Mouse (Mus musculus): ENCODE data around the gene Pcyt2.
A peak's percentile ranks its signal among the peaks of the same experiment; 100 is the strongest.
"Not testable (repeated sequence)": the region's sequence is repeated elsewhere in the genome, so short reads cannot be mapped to it uniquely, and the experiment has no call there.

Gene Pcyt2

DNA sequence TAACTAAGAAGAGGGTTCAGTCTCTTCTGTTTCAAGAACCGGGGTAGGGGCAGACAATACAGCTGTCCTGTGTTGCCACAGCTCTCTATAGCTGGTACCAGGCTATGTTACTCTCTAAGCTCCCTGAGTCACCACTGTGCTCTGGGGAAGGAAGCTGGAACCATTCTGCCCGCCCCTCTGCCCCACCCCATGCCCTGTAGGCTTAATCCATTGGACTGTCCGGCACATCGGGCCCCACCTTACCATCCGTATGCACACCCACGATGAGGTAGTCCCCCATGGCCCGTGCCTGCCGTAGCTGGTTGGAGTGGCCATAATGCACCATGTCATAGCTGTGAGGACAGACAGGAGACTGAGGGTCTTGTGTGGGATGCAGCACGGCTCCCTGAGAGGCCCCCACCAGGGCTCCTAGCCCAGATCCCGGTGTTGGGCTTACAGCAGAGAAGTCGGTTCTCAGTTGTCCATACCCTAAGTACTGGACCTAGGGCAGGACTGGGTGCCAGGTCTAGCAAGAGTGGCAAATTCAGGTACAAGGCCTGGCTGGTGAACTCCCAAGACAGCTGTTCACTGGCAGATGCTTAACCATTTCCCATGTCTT lies 2.0 kb downstream of the Pcyt2 start:
- DNase-seq (ENCODE audit: low read depth, low spot score): no peak

DNA sequence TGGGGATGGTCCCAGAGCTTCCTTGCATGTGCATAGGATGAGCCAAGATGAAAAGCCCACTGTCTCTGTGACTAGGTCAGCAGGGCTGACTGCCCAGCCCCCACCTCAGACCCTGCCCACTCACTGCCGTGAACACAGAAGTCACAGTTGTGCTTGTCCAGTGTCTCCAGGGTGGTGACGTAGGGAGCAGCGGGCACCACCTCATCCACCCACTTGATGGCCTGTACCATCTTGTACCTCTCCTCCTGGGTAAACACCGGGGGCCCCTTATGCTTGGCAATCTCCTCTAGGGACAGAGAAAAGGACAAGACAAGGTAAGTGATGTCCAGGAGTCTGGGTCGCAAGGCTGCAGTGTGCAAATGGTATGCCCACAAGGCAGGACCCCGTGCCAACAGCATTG lies 2.6 kb downstream of the Pcyt2 start:
- DNase-seq (ENCODE audit: low read depth, low spot score): no peak

- DNase-seq (ENCODE audit: low read depth, low spot score): no peak
Observed at GRCm38 (mm10) chr11:120613976-120614375, 3.8 kb downstream of the Pcyt2 start.

- no peak for DNase-seq (ENCODE audit: low read depth, low spot score)
Observed at GRCm38 (mm10) chr11:120613481-120613972, 4.2 kb downstream of the Pcyt2 start.

GRCm38 (mm10) chr11:120612763-120613162 lies 5.0 kb downstream of the Pcyt2 start:
- DNase-seq (ENCODE audit: low read depth, low spot score): no peak

DNA sequence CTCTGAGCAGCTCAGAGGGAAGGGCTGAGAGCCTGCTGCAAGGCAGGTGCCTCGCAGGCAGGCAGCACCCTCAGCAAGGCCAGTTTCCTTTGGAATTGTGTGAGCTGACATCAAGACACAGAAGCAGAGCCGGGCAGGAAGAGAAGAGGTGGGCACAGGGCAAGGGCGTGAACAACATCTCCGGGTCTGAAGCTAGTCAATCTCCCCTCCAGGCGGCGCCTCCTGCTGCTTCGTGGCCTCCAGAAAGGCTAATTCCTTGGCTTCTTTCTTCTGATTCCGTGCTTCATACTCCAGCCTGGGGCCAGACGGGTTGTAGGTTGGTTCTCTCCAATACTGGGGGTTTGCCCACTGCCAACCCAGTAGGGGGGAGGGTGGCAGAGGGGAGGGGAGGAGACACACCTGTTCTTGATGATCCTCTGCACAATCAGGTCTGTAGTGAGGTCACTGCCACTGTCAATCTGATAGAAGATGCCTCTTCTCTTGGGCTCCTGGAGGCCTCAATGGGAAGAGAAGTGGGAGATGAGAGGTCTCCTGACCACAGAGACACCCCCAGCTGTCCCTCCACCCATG lies 7.2 kb downstream of the Pcyt2 start:
- no peak for DNase-seq (ENCODE audit: low read depth, low spot score)

DNA sequence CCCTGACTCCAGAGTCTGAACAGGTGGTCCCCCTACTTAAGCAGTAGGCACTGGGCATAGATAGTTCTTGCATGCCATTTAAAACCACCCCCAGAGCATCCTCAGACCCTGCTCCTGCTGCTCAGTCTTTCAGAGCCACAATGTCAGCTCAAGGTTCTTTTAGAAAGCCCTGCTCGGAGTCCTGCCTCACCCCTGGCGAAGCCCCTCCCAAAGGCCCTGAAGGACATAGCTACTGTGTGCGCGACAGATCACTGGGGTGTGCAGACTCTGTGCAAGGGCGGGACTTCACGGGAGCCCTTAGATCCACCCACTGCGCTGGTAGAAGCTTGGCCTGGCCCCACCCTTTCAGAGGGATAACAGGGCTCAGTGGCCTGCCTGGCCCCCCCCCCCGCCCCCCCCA lies 8.5 kb downstream of the Pcyt2 start:
- DNase-seq (ENCODE audit: low read depth, low spot score): no peak

DNA sequence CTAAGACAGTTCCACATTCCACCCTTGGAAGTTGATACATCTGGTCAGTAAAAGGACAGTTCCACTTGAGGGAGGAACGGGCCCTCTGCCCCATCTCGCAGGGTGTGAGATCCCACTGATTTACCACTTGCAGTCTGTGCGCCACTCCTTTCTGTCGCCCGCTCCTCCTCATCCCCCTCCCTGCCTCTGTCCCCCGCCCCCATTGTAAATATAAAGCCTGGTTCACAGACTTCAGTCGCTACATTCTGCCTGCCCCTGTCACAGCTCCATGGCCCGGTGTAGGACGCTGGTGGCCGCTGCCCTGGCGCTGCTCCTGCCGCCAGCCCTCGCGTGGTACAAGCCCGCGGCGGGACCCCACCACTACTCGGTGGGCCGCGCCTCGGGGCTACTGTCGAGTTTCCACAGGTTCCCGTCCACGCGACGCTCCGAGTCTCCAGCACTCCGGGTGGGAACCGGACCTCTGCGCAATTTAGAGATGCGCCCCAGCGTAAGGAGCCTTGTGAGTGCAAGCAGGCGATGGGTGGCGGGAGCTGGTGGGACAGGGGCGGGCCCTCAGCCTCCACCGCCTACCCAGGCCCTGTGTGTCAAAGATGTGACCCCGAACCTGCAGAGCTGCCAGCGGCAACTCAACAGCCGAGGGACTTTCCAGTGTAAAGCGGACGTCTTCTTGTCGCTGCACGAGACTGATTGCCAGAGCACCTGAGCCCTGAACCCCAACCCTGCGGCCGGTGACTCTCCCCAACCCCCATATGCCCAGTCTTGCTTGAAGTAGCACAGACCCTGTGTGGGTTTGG lies 9.3 kb downstream of the Pcyt2 start, which contains the start of gene Npb:
Gene Npb (plus strand): TSS at position 237 of the 794 bp plus-strand sequence.
- no peak for DNase-seq (ENCODE audit: low read depth, low spot score)

DNA sequence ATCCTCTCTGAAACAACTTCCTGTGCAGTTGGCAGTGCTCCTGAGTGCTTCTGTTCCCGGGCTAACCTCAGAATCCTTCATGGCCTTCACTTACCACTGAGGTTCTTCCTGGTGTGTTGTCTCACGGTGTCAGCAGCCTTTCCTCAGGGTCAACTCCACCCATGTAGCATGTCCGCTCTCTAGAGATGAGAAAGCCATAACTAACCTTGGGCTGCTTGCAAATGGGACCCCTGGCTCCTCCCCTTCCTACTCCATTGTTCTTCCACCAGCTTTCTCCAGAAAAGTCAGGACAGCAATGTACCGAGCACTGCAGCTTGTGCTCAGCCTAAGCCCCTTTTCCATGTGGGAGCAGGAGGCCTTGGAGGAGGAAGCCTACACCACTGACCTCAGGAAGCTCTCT lies 11.0 kb downstream of the Pcyt2 start:
- no peak for DNase-seq (ENCODE audit: low read depth, low spot score)

DNA sequence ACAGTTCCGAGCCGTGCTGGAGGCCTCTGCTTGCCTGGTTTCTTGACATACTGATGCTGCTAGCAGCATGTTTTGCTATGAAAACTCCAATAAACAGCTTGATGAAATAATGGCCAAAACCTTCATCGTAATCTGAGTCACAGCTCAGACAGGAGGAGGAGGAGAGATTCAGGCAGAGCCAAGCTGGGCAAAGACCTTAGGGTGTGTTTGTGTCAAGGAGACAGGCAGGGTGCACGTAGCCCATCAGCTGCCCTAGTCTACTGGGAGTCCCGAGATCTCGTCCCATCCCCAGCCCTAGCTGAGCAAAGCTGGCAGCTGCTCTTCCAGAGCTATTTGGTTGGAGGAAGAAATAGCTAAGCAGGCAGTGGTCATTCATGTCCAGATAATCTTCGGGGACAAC lies 12.1 kb downstream of the Pcyt2 start:
- DNase-seq (ENCODE audit: low read depth, low spot score): no peak

DNA sequence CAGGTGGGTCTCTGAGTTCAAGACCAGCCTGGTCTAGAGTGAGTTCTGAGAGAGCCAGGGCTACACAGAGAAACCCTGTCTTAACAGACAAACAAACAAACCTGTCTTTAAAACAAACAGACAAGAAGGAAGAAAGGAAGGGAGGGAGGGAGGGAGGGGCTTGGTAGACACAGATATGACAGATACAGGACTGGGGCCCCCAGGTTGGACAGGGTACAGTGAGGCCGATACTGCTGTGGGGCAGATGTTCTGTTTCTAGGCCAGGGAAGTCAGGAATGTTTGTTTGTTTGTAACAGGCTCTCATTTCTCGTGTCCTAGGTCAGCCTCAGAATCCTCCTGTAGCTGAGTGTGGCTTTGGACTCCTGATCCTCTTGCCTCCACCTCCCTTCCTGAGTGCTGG lies 14.2 kb downstream of the Pcyt2 start:
- no peak for DNase-seq (ENCODE audit: low read depth, low spot score)

- no peak for DNase-seq (ENCODE audit: low read depth, low spot score)
Observed at GRCm38 (mm10) chr11:120600716-120601115, 17.0 kb downstream of the Pcyt2 start.

DNA sequence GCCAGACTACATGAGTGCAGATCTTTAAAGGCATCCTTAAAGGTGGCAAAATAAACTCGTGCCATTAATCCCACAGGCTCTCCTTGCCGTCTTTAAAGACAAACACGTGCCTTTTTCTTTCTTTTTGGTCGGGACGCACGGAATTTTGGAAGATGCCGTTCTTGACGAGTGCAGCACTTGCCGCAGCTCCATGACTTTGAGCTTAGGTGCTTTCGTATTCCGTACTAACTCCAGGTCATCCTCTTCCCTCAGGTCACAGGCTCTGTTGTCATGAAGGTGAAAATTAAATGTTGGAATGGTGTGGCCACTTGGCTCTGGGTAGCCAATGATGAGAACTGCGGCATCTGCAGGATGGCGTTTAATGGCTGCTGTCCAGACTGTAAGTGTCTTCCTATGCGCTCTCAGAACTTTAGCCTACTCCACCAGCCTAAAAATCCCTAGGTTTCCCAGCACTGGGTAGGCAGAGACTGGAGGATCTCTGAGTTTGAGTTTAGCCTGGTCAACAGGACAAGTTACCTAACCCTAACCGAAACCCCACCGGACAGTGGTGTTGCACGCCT lies 18.7 kb downstream of the Pcyt2 start:
- DNase-seq (ENCODE audit: low read depth, low spot score): no peak

GRCm38 (mm10) chr11:120598283-120598989 lies 19.3 kb downstream of the Pcyt2 start, which contains the start of the genes Alyref and Anapc11:
TSS of gene Alyref (minus strand) at chr11:120598365.
TSS of gene Anapc11 (plus strand) at chr11:120598421.
- peak; percentile 92 for DNase-seq (ENCODE audit: low read depth, low spot score)

- no peak for DNase-seq (ENCODE audit: low read depth, low spot score)
Observed at GRCm38 (mm10) chr11:120597240-120598235, 20.2 kb downstream of the Pcyt2 start.

- DNase-seq (ENCODE audit: low read depth, low spot score): no peak
Observed at GRCm38 (mm10) chr11:120588531-120588930, 29.2 kb downstream of the Pcyt2 start.

DNA sequence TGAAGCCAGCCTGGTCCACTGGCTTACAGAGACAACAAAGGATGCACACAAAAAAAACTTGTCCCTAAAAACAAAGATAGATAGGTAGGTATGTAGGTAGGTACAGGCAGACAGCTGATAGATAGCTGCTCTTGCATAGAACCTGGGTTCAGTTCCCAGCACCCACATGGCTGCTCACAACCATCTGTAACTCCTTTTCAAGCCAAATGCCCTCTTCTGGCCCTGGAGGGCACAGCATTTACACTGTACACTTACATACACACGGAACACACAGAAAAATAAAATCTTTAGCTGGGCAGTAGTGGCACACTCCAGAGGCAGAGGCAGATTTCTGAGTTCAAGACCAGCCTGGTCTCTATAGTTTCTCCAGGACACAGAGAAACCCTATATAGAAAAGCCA lies 33.8 kb downstream of the Pcyt2 start:
- no peak for DNase-seq (ENCODE audit: low read depth, low spot score)

DNA sequence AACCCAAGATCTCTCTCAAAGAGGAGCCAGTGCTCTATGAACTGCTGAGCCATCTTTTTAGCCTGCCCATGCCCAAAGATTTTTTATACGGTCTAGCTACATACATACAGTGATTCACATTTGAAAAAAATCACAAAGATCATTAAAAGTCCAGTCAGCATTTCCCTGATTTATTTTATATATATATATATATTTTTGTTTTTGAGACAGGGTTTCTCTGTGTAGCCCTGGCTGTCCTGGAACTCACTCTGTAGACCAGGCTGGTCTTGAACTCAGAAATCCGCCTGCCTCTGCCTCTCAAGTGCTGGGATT lies 34.8 kb downstream of the Pcyt2 start:
- DNase-seq (ENCODE audit: low read depth, low spot score): not testable (repeated sequence)

GRCm38 (mm10) chr11:120582268-120582981 lies 35.3 kb downstream of the Pcyt2 start:
- DNase-seq (ENCODE audit: low read depth, low spot score): no peak
